Mouse (Mus musculus) erythroblast, embryonic 14.5 days (primary cell): ENCODE measurements around the gene Nynrin.

Experiments used
- GATA1 ChIP-seq: IDR thresholded peaks from 2 replicates; pipeline ENCODE4 v1.6.1; 2012; ENCODE audit warnings: low read length, inconsistent platforms, mixed read lengths
- TAL1 ChIP-seq: IDR thresholded peaks from 3 replicates; pipeline ENCODE4 v1.6.1; 2012; ENCODE audit warnings: low read length, inconsistent platforms, mixed read lengths

DNA sequence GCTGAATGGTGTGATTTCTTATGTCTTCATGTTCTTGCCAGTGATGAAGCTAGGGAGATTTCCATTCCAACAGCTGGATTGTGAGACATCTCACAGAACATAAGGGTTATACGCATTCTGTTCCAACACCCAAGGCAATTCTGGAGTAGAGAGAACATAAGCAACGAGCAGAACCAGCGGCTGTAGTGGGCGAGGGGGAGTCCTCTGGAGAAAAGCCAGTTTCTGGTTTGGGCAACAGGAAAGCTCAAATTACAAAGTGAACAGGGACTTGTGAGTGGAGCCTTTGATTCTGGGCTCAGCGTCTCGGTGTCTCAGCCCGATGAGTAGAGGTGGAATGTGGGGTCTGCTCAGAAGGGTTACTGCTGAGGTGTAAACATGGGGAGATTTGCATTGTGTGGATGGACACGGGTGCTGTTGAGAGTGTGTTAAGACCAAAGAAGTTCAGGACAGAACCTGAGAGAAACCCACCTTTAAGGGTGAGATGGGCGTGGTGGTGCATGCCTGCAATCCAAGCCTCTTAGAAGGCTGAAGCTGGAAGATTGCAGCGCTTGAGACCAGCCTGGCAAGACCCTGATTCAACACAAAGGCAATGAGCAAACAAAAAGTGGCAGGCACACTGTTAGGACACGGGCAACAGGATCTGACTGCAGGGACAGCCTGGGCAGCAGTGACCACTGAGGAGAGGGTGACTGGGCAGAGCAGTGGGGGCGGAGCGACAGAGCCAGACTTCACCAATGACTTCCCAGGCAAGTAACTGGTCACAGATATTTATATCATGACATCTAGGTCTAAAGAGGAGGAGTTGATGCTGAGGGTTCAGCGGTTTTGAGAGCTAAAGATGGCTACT is 23.9 kb downstream of the Nynrin start:
- TF ChIP-seq TAL1 = no peak
- no peak for TF ChIP-seq GATA1
